Mouse (Mus musculus) G1E (cell line): ENCODE data around the gene Mcm6.

ENCODE experiments used
- CTCF ChIP-seq: IDR thresholded peaks from 2 replicates; pipeline ENCODE4 v1.5.1; 2012; ENCODE audit warnings: low read depth, low read length, inconsistent platforms, mixed read lengths
- GATA1 ChIP-seq: IDR thresholded peaks from 2 replicates; pipeline ENCODE4 v1.6.1; 2012; ENCODE audit warnings: borderline replicate concordance, low read length, inconsistent platforms, mixed read lengths
- GATA2 ChIP-seq: IDR thresholded peaks from 2 replicates; pipeline ENCODE4 v1.6.1; 2012; ENCODE audit warnings: low read depth, low read length, inconsistent platforms, borderline replicate concordance
- TAL1 ChIP-seq: conservative IDR thresholded peaks from 2 replicates; pipeline ENCODE4 v1.6.1; 2012; ENCODE audit warnings: low read depth, low read length, inconsistent platforms, mixed read lengths

- TF ChIP-seq CTCF (no peak), GATA1 (no peak), TAL1 (no peak), GATA2 (no peak)
Observed at GRCm38 (mm10) chr1:128284157-128284690, 75.2 kb downstream of the Mcm6 start.
